Mouse (Mus musculus): ENCODE measurements around the gene Tnpo1.

- no peak for TF ChIP-seq MAX (IDR thresholded peaks at IDR 0.05; ENCODE audit: low read depth)
- no peak for TF ChIP-seq POLR2A (IDR thresholded peaks at IDR 0.05; ENCODE audit: insufficient read length, low read depth)
- TF ChIP-seq E2F4 (IDR thresholded peaks at IDR 0.05; ENCODE audit: insufficient read depth), result no peak
- TF ChIP-seq POLR2AphosphoS2 (IDR thresholded peaks at IDR 0.05; ENCODE audit: insufficient read length, low read depth), result no peak
- no peak for TF ChIP-seq USF1 (IDR thresholded peaks at IDR 0.05; ENCODE audit: low read depth)
- no peak for TF ChIP-seq MYOD1 (IDR thresholded peaks at IDR 0.05; ENCODE audit: control insufficient read depth in 1 of 3, insufficient read length in 2 of 3, low read depth in 2 of 3)
Measured at GRCm38 (mm10) chr13:98896434-98897126, 29.6 kb downstream of the Tnpo1 start.

All from myocyte (in vitro differentiated cells).